Mouse (Mus musculus) adipocyte (in vitro differentiated cells): ENCODE measurements around the gene Iqgap1.
"Not testable (repeated sequence)": the region's sequence is repeated elsewhere in the genome, so short reads cannot be mapped to it uniquely, and the experiment has no call there.

ENCODE experiments used
- DNase-seq: peaks from one replicate; pipeline ENCODE4 v3.0.0-alpha.2; 2016; ENCODE audit warnings: low spot score

Gene Iqgap1

DNA sequence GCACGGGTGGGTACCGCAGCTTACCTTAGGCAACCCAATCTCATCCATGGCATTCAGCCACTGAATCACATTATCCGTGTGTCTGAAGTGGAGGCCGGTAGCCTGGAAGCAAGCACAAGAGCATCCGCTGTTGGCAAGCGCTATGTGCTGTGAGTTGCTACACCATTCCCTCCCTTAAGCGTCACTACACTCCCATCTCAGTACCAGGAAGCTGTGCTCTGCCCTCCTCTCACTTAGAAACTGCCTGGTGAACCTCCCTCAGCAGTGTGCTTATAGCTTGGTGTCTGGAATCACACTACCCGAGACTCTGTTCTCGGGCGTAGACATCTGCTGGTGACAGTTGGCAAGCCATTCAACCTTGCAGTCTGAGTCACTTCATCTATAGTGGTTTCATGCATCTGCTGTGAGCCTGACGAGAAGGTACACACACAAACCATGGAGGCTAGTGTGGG, 58.9 kb downstream of the Iqgap1 start:
- no peak for DNase-seq

DNA sequence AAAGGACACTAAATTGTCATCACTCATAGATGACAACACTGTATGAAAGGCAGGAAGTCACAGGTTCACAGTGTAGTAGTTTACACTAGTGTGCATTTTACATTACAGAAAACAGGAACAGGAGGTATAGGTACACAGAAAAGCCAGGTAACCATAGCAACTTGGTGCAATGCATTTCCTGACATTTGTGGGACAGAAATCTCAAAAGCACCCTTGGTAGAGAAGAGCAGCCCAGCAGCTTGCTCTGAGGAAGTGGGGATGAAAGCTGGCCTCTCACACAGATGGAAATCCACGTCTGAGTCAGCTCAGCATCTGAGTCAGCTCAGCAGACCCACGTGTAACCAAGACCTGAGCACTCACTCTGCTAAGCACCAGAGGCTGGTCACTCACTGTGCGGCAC, 59.7 kb downstream of the Iqgap1 start:
- DNase-seq = no peak

- DNase-seq = no peak
These were observed 61.8 kb downstream of the Iqgap1 start for GRCm38 (mm10) chr7:80763864-80764437.

- no peak for DNase-seq
These were observed 63.5 kb downstream of the Iqgap1 start for GRCm38 (mm10) chr7:80762297-80762696.

DNA sequence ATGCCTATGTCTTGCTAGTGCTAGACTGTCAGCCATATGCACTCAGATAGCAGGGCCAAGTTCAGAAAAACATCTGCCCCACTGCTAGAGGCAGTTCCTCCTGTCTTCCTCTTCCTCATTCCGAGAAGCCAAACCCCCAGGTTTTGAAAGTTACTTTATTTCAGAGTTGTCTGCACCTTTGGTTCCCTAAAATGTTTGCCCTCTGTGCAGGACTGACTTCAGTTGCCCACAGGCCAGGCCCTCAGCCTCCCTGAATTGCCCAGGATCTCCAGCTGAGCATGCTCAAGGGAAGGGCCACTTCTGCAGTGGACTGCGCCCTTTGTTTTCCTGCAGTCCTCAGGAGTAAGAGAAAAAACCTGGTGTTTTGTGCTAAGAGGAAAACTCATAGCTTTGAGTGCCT, 71.7 kb downstream of the Iqgap1 start:
- no peak for DNase-seq

DNA sequence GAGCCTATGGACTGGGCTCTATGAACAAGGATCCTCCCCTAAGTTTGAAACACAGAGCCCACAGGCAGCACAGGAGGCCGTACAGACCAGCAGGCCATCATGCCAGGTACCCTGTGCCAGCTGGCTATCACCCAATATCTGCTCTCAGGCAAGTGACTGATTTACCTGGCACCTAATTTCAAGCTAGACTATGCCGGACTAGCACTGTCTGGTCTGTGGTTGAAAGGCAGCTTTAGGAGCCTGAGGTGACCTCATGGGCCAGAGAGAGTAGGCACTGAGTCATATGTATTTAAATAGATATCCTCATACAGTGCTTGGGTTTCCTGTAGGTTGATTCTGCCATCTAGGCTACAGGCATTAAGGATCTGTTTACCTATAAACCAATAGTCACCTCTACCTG, 72.2 kb downstream of the Iqgap1 start:
- DNase-seq = peak; percentile 7

DNA sequence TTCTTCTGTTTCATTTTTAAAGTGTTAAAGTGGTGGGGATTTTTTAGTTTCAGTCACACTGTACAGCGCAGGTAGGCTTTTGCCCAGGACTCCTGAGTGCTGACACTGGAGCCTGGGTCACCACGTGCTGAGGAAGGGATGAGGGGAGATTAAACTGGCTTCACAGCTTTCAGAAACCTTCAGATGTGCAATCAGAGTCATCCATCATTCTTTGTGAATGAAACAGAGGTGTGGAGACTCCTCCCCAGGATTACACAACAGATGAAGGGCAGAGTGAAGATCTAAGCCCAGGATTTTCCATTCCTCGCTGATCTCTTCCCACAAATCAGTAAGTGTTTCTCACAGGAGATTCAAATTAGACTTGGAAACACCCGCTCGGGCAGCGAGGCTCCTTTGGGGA, 76.2 kb downstream of the Iqgap1 start:
- DNase-seq = no peak

DNA sequence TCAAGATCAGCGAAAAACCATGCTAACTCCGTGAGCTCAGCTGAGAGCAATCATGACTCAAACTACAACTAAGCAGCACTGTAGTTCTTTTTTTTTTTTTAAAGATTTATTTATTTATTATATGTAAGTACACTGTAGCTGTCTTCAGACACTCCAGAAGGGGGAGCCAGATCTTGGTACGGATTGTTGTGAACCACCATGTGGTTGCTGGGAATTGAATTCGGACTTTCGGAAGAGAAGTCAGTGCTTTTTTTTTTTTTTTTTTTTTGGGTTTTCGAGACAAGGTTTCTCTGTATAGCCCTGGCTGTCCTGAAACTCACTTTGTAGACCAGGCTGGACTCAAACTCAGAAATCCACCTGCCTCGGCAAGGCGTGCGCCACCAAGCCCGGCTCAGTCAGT, 76.7 kb downstream of the Iqgap1 start:
- DNase-seq = not testable (repeated sequence)

DNA sequence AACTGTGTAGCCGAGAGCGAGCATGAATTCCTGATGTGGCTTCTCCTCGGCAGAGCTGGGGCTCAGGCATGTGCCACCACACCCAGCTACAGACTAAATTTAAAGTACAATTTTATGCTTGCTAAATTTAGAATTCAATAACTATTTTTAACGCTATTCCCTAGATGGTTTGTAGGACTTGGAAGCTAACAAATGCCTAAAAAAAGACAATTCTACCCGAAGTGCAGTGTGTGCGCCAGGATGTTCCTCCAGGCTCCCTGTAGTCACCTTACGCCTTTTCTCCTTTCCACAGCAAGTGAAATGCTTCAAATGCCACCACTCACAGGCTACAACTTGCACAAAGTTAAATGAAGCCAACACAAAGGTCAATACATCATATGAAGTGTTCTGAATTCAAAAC, 78.4 kb downstream of the Iqgap1 start:
- no peak for DNase-seq

- no peak for DNase-seq
These were observed 79.5 kb downstream of the Iqgap1 start for GRCm38 (mm10) chr7:80746166-80746761.

DNA sequence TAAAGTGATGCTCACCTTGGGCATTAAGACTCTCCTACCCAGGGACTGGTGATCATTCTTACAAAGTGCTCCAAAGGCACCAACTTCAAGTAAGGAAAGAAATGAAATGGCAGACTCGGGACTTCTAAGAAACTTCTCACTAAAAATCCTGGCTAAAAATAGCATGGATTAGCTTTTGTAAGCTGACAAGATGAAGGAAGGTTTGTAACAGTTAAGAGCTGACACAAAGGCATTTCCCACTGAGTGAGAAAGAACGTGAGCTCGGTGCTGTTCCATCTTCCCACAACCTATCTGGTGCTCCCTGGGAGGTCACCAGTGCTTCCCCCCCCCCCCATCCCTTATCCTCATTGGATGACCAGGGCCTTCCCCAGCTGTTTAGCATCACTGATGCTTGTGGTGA, 80.0 kb downstream of the Iqgap1 start:
- DNase-seq = no peak

DNA sequence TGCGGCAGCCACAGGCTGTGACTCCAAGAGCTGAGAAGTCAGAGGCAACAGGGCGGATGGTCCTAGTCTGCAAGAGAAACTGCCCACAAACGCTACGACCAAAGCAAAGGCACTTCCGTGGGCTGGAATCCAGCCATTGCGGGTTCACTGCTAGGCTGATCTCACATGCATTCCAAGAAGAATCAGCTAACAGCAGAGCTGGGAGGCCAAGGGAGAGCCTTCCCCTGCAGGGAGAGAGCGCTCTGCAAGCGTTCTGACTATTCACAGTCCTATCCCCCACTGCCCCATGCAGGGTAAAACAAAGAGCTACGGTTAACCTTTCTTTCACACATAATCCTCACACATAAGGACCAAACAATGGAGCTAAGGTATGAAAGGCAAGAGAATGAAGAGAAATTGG, 80.5 kb downstream of the Iqgap1 start:
- no peak for DNase-seq

GRCm38 (mm10) chr7:80743920-80744630, 81.7 kb downstream of the Iqgap1 start:
- DNase-seq = no peak

DNA sequence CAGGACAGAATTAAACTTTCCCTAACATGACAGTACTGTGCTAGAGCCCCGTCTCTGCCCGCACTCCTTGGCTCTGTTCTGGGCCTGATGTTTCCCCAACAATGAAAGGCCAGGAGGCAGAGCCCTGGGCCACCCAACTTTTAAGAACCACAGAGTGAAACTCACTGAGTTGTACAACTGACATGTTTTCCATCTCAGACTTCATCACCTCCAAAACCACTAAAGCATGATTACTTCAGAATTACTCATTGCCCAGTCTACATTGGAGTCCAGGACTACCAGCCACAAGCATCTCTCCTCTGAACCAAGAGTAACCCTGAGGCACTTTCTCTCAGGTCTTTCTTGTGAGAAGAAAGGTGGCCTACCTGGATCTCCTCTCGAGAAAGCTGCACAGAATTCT, 83.1 kb downstream of the Iqgap1 start:
- no peak for DNase-seq

DNA sequence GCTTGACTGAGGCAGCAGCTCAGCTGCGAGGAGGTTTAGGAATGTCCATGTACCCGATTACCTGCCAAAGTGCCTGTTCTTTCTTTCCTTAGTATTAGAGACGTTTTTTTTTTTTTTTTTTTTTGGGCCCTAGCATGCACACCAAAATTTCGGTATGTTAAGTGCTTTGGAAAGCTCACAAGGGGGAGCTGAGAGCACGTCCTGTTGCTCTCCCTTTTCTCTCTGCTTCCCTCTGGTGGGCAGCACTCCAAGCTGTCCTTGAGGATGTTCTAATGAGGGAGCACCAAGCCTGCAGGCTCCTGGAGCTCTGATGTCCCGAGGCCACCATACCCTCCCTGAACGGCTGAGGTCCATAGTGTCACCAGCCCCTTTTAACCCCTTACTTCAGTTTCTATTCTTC, 84.8 kb downstream of the Iqgap1 start:
- peak; percentile 62 for DNase-seq

GRCm38 (mm10) chr7:80736199-80736598, 89.6 kb downstream of the Iqgap1 start:
- DNase-seq = no peak

GRCm38 (mm10) chr7:80732986-80733385, 92.8 kb downstream of the Iqgap1 start:
- no peak for DNase-seq

- peak; percentile 57 for DNase-seq
These were observed 96.1 kb downstream of the Iqgap1 start for GRCm38 (mm10) chr7:80729662-80730061.

DNA sequence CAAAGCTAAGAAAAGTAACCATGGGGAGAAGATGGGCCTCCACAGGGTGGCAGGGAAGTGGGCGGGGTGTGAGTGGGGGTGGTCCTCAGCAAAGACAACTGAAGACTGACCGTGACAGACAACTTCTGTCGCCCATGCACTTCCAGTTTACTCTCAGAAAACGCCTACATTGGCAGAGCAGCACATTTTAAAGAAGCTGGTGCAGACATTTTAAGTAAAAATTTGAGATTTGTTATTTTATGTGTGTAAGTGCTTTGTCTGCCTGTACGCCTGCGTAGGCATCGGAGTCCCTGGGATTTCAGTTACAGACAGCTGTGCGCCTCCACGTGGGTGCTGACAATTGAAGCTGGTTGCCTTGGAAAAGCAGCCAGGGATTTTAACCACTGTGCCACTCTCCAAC, 104.7 kb downstream of the Iqgap1 start:
- DNase-seq = no peak

GRCm38 (mm10) chr7:80719582-80719981, 106.2 kb downstream of the Iqgap1 start:
- DNase-seq = no peak

- DNase-seq = no peak
These were observed 106.7 kb downstream of the Iqgap1 start for GRCm38 (mm10) chr7:80719038-80719437.

- DNase-seq = no peak
These were observed 107.3 kb downstream of the Iqgap1 start for GRCm38 (mm10) chr7:80718471-80718870.

GRCm38 (mm10) chr7:80716758-80717157, 109.0 kb downstream of the Iqgap1 start:
- DNase-seq = no peak

DNA sequence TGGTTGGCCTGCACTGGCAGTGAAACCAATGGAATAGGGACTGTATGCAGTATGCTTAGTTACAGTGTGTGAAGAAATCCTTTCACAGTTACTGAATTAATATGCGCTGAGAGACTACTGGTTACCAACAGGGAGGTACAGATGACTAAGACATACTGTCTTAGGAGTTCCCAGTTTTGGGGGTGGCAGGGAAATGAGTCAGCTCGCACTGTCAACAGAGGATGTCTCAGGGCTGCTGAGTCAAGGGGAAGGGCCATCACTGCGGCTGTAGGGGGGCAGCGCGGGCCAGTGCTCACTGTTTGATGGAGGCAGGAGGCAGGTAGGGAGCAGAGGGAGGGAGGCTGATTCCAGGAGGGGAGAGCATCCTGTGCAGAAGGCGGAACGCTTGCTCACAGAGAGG, 110.5 kb downstream of the Iqgap1 start:
- no peak for DNase-seq
